Mouse (Mus musculus) liver, embryonic 14.5 days (tissue): ENCODE data around the gene Bpifb2.

ENCODE experiments used
- CTCF ChIP-seq: IDR thresholded peaks from 2 replicates; pipeline ENCODE4 v1.5.1; 2016; ENCODE audit warnings: antibody characterized with exemption, low read depth, control low read depth
- EP300 ChIP-seq: IDR thresholded peaks from 2 replicates; pipeline ENCODE4 v1.6.1; 2016; ENCODE audit warnings: antibody characterized with exemption, low read depth

- TF ChIP-seq CTCF (no peak), EP300 (no peak)
Observed at GRCm38 (mm10) chr2:153933311-153933710, 58.5 kb downstream of the Bpifb2 start.
